Mouse (Mus musculus) cortical plate, adult 2 months (tissue): ENCODE measurements at regions not wholly inside any gene's neighbourhood (a gene's known extent, or its start where the extent isn't known, plus 50 kb on each side); places are given as distances from the start of the nearest gene placed in this dataset.

ENCODE experiments used
- H3K27ac ChIP-seq: fragments of 200-500 bp; 2 replicates; pipeline ENCODE4 v1.5.1; 2012; ENCODE audit warnings: low read length, control low read depth, inconsistent platforms; ENCODE audit not compliant: insufficient read depth
- H3K4me1 ChIP-seq: fragments of 200-500 bp; 2 replicates; pipeline ENCODE4 v1.6.1; 2011; ENCODE audit warnings: low read length; ENCODE audit not compliant: control insufficient read depth, insufficient read depth
- H3K4me3 ChIP-seq: fragments of 200-500 bp; 2 replicates; pipeline ENCODE4 v1.5.1; 2011; ENCODE audit warnings: mild to moderate bottlenecking, low read length, control low read depth; ENCODE audit not compliant: insufficient read depth
- CTCF ChIP-seq: fragments of 200-500 bp; IDR thresholded peaks from 2 replicates; pipeline ENCODE4 v1.5.1; 2011; ENCODE audit warnings: mild to moderate bottlenecking, control low read depth, low read length; ENCODE audit not compliant: insufficient read depth; ENCODE audit errors: extremely low read depth
- POLR2A ChIP-seq: fragments of 200-500 bp; IDR thresholded peaks from 2 replicates; pipeline ENCODE4 v1.6.1; 2011; ENCODE audit warnings: mild to moderate bottlenecking, low read length, control low read depth; ENCODE audit not compliant: insufficient read depth; ENCODE audit errors: extremely low read depth

GRCm38 (mm10) chr17:79414006-79414405 is 59.1 kb upstream of the Cdc42ep3 start:
- Histone ChIP-seq H3K4me1 (no peaks in the 10 kb centered on the region), H3K4me3 (no peak overlapping the region), H3K27ac (no peak overlapping the region)
- TF ChIP-seq CTCF: no peak
- no peak for TF ChIP-seq POLR2A

GRCm38 (mm10) chr17:79417953-79418352 is 63.1 kb upstream of the Cdc42ep3 start:
- Histone ChIP-seq H3K4me3 (no peak overlapping the region), H3K27ac (no peak overlapping the region), H3K4me1 (no peaks in the 10 kb centered on the region)
- TF ChIP-seq POLR2A: no peak
- TF ChIP-seq CTCF: no peak

GRCm38 (mm10) chr17:79421618-79422017 is 66.7 kb upstream of the Cdc42ep3 start:
- Histone ChIP-seq H3K27ac (no peak overlapping the region), H3K4me1 (no peaks in the 10 kb centered on the region), H3K4me3 (no peak overlapping the region)
- TF ChIP-seq POLR2A: no peak
- no peak for TF ChIP-seq CTCF

- Histone ChIP-seq H3K27ac (no peak overlapping the region), H3K4me1 (no peaks in the 10 kb centered on the region), H3K4me3 (no peak overlapping the region)
- TF ChIP-seq CTCF (no peak), POLR2A (no peak)
These were observed 84.3 kb upstream of the Cdc42ep3 start for GRCm38 (mm10) chr17:79439182-79439581.

GRCm38 (mm10) chr17:79442507-79443115 is 87.7 kb upstream of the Cdc42ep3 start:
- TF ChIP-seq POLR2A (no peak), CTCF (no peak)
- no peak overlapping the region for H3K4me3 ChIP-seq

GRCm38 (mm10) chr17:79447170-79447569 is 92.3 kb upstream of the Cdc42ep3 start:
- Histone ChIP-seq H3K4me3 (no peak overlapping the region), H3K27ac (no peak overlapping the region), H3K4me1 (no peaks in the 10 kb centered on the region)
- TF ChIP-seq POLR2A (no peak), CTCF (no peak)

More at GRCm38 (mm10) chr17:79442507-79443115, 87.7 kb upstream of the Cdc42ep3 start:
- Histone ChIP-seq H3K4me1 (no peaks in the 10 kb centered on the region), H3K27ac (no peak overlapping the region)

- no peaks in the 10 kb centered on the region for H3K4me1 ChIP-seq
- no peak overlapping the region for H3K4me3 ChIP-seq
- H3K27ac ChIP-seq: no peak overlapping the region
- TF ChIP-seq POLR2A (no peak), CTCF (no peak)
These were observed 96.4 kb upstream of the Cdc42ep3 start for GRCm38 (mm10) chr17:79451141-79451860.

GRCm38 (mm10) chr17:79453825-79454224 is 98.9 kb upstream of the Cdc42ep3 start:
- Histone ChIP-seq H3K27ac (no peak overlapping the region), H3K4me1 (no peaks in the 10 kb centered on the region), H3K4me3 (no peak overlapping the region)
- TF ChIP-seq POLR2A (no peak), CTCF (no peak)

- Histone ChIP-seq H3K27ac (no peak overlapping the region), H3K4me3 (no peak overlapping the region), H3K4me1 (no peaks in the 10 kb centered on the region)
- no peak for TF ChIP-seq POLR2A
- TF ChIP-seq CTCF: no peak
These were observed 99.6 kb upstream of the Cdc42ep3 start for GRCm38 (mm10) chr17:79454526-79454925.

- H3K27ac ChIP-seq: no peak overlapping the region
- no peaks in the 10 kb centered on the region for H3K4me1 ChIP-seq
- H3K4me3 ChIP-seq: no peak overlapping the region
- TF ChIP-seq CTCF (no peak), POLR2A (no peak)
These were observed 100.3 kb upstream of the Cdc42ep3 start for GRCm38 (mm10) chr17:79455229-79455628.

GRCm38 (mm10) chr17:79457636-79458035 is 102.7 kb upstream of the Cdc42ep3 start:
- H3K27ac ChIP-seq: no peak overlapping the region
- H3K4me1 ChIP-seq: no peaks in the 10 kb centered on the region
- TF ChIP-seq POLR2A (no peak), CTCF (no peak)
- no peak overlapping the region for H3K4me3 ChIP-seq
